ENCODE assay signal across 7 mouse cellular contexts in the genomic region with DNA sequence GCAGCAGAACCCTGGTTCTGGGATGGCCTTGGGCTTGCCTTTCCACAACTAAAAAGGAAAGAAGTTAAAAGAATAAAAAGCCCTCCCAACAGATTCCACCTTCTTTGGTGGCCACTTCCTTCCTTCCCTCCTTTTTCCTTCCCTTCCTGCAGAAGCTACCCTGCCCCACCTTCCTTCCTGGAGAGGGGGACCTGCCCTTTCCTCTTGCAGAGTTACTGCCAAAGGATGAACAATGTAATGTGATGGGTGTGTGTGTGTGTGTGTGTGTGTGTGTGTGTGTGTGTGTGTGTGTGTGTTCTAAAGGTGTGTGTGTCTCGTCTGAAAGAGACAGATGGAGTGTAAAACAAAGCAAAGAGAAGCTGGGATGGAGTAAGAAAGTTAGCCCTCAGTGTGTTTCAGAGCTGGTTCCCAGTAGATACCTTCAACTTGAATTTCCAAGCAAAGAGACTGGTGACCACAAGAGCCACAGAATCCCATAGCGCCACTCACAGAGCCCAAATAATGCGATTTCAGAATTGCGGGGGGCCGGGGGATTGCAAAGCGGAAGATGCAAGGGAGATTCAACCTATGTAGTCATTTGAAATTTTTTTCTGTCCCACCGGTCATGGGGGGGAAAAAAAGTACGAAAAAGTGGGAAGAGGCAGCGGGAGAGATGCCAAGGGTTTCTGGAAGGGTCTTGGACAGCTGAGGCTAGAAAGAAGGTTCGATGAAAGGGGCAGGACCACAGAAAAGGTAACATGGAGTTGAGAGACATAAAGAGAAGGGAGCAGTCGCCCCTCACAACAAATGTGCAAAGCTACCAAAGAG. TPM values are rescaled to one million over a fixed set of nuclear protein-coding genes. Genes with fewer than 3 reads are reported as not detected.
DNase-seq lines count a peak whose midpoint lies in the region; ATAC-seq and TF ChIP-seq lines count a peak whose summit lies in the region.

No protein-coding gene starts in this region.

- WGBS in heart, embryonic 12.5 days, result 11% methylated on average over 11 of the region's 11 CpGs
- WGBS in liver, embryonic 11.5 days, result 12% methylated on average over 11 of the region's 11 CpGs
- WGBS in small intestine, adult 2 months, result 57% methylated on average over 11 of the region's 11 CpGs

- no peaks in the 10 kb centered on the region for H3K36me3 ChIP-seq in heart, embryonic 12.5 days
- no peaks in the 10 kb centered on the region for H3K36me3 ChIP-seq in liver, embryonic 11.5 days (ENCODE audit: control insufficient read depth, insufficient read depth, low read length)
- no peaks in the 10 kb centered on the region for H3K36me3 ChIP-seq in small intestine, adult 2 months (ENCODE audit: control insufficient read depth, insufficient read depth, low read length)

- TF ChIP-seq CTCF in small intestine, adult 2 months (IDR thresholded peaks at IDR 0.05; ENCODE audit: extremely low read depth, insufficient read length, insufficient replicate concordance, low read depth, low read length), result no peak

- peak overlapping the region; percentile 74 for H3K9ac ChIP-seq in heart, embryonic 12.5 days
- H3K9ac ChIP-seq in liver, embryonic 11.5 days (ENCODE audit: low read depth, low read length), result peak overlapping the region; percentile 70

- H3K27ac ChIP-seq in heart, embryonic 12.5 days (ENCODE audit: poor library complexity, severe bottlenecking), result peak overlapping the region; percentile 94
- peak overlapping the region; percentile 84 for H3K27ac ChIP-seq in liver, embryonic 11.5 days (ENCODE audit: low read depth, low read length)
- H3K27ac ChIP-seq in small intestine, adult 2 months (ENCODE audit: insufficient read depth, low read depth, low read length), result no peak overlapping the region

- H3K4me1 ChIP-seq in heart, embryonic 12.5 days (replicated peaks), result peaks cover 56% of the 10 kb centered on the region
- H3K4me1 ChIP-seq in liver, embryonic 11.5 days (replicated peaks; ENCODE audit: control insufficient read depth, insufficient read depth, low read length), result peaks cover 46% of the 10 kb centered on the region
- H3K4me1 ChIP-seq in small intestine, adult 2 months (ENCODE audit: control insufficient read depth, insufficient read depth, insufficient read length, low read length), result peaks cover 27% of the 10 kb centered on the region

- H3K4me2 ChIP-seq in heart, embryonic 12.5 days, result peak overlapping the region; percentile 86
- peak overlapping the region; percentile 97 for H3K4me2 ChIP-seq in liver, embryonic 11.5 days

- peak overlapping the region; percentile 53 for H3K4me3 ChIP-seq in heart, embryonic 12.5 days
- peak overlapping the region; percentile 58 for H3K4me3 ChIP-seq in liver, embryonic 11.5 days (ENCODE audit: low read depth, low read length)
- peak overlapping the region; percentile 67; the same call in 1 of the 2 replicates for H3K4me3 ChIP-seq in small intestine, adult 2 months (ENCODE audit: low read depth, low read length)

- H3K27me3 ChIP-seq in heart, embryonic 12.5 days (replicated peaks), result no peaks in the 10 kb centered on the region
- H3K27me3 ChIP-seq in liver, embryonic 11.5 days (replicated peaks; ENCODE audit: control insufficient read depth, insufficient read depth, low read length), result 0 out of 2 replicates have a peak, but pooled peaks cover 4% of the 10 kb centered on the region
- H3K27me3 ChIP-seq in small intestine, adult 2 months (ENCODE audit: control insufficient read depth, insufficient read depth, low read length), result no peaks in the 10 kb centered on the region

- no peaks in the 10 kb centered on the region for H3K9me3 ChIP-seq in heart, embryonic 12.5 days (replicated peaks)
- no peaks in the 10 kb centered on the region for H3K9me3 ChIP-seq in liver, embryonic 11.5 days (ENCODE audit: control insufficient read depth, low read length)

- no peak for ATAC-seq in heart, embryonic 12.5 days (ENCODE audit: insufficient number of reproducible peaks, low FRiP score)
- no peak; the same call in 1 of the 2 replicates for ATAC-seq in liver, embryonic 11.5 days (replicated peaks; ENCODE audit: low FRiP score)

- no peak for TF ChIP-seq POLR2A in small intestine, adult 2 months (IDR thresholded peaks at IDR 0.05; ENCODE audit: low read depth, low read length)

- peak; percentile 37 for DNase-seq in thymus, postnatal 4 days
- no peak for DNase-seq in thymus, postnatal 10 days (ENCODE audit: low spot score in 2 of 2)
- no peak for DNase-seq in liver, embryonic 11.5 days (ENCODE audit: low spot score)
- DNase-seq in ovary, postnatal 14 days (ENCODE audit: low spot score), result no peak
- no peak for DNase-seq in frontal cortex, postnatal 25 days (ENCODE audit: low spot score in 2 of 2)

RNA-seq across cellular contexts. Expression of a gene that starts 17.1 kb away (rescaled TPM):
- 8.9 and 10.9 TPM in 2 replicates for polyA plus RNA-seq in heart, embryonic 12.5 days (2016; fragmentation: Nextera tagmentation; extraction: Ambion mirVana)
- polyA plus RNA-seq in liver, embryonic 11.5 days (2014; fragmentation: Nextera tagmentation; extraction: Ambion mirVana), result 6.7 and 7.3 TPM in 2 replicates
- polyA plus RNA-seq in small intestine, adult 2 months (2012; rRNA removed), result 25.4 and 63.9 TPM in 2 replicates
